Mouse (Mus musculus) left cerebral cortex, adult 11 months (tissue): ENCODE measurements around the gene Cbx7.

ENCODE experiments used
- DNase-seq: peaks from one replicate; pipeline ENCODE4 v3.0.0; 2022; ENCODE audit warnings: low spot score

The Cbx7 gene

DNA sequence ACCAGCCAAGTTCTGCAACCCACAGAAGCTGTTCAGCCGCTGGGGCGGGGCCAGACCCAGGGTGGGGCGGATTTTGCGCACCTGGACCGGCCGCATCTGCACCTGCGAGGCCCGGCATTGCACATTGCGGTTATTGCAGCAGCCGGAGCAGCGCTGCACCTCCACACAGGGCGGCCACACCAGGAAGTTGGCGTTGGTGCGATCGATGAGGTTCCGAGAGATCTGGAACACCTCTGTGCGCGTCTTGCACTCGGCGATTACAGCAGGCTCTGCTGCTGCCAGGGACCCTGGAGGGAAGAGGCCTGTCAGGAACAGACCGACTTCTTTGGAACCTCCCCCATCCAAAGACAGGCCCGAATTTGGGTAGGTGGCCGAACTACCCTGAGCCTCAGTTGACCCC is 30.7 kb upstream of the Cbx7 start:
- DNase-seq: no peak

- no peak for DNase-seq
Measured at GRCm38 (mm10) chr15:80000694-80001093, 29.8 kb upstream of the Cbx7 start.

DNA sequence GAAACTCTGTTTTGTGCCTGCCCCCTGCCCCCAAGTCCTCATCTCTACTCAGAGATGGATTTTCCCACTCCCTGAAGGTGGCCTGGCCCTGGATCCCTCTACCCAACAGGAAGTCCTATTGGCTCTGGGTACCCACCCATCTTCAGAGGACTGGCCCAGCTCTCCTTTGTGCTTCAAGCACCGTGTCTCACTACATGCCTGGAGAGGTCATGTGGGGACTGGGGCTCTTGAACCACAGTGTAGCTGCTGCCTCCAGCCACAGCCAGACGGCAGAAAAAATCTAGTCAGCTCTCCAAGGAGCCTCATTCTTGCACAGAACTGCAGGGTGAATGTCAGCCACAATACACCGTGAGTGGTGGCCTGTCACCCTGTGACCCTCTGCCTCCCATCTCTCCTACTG is 27.1 kb upstream of the Cbx7 start:
- DNase-seq: no peak

GRCm38 (mm10) chr15:79996781-79997180 is 25.9 kb upstream of the Cbx7 start:
- DNase-seq: no peak

- DNase-seq: no peak
Measured at GRCm38 (mm10) chr15:79995552-79995951, 24.6 kb upstream of the Cbx7 start.

DNA sequence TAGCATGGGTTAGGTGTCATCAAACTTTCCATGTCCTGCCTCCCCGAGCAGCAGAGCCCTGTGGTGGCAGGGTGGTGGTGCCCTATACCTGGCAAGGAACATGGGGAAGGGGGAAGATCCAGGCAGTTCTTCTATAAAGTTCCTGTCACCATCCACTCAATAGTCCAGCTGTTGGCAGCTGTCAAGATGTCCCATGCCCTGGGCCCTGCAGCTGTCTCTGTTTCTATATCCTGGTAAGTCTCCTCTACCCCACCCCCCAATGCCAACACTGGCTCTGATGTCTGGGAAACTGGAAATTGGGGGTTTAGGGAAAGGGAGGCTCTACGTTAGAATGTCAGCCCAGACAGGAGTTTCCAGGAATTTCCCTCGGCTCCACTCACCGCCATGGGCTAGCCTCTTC is 23.6 kb upstream of the Cbx7 start:
- DNase-seq: no peak

- DNase-seq: no peak
Measured at GRCm38 (mm10) chr15:79986182-79986581, 15.3 kb upstream of the Cbx7 start.

DNA sequence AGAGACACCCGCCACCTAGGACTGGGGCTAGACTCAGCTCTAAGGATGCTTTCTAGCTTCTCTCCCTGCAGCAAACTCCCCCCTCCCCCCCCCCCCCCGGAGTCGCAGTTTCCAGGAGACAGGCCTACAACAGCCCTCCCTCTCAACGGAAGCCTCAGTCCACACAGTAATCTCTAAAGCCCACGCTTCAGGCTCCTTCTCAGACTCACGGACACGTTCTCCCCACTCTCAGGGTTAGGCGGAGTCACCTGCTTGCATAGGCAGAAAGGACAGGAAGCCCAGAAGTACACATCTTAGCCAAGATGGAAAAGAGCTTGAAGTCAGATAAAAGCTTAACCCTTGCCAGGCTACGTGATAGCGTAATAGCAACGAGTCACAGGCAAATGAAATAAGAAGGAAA is 14.6 kb upstream of the Cbx7 start:
- DNase-seq: no peak

GRCm38 (mm10) chr15:79984152-79984551 is 13.2 kb upstream of the Cbx7 start:
- DNase-seq: no peak

GRCm38 (mm10) chr15:79980716-79981115 is 9.8 kb upstream of the Cbx7 start:
- DNase-seq: no peak

DNA sequence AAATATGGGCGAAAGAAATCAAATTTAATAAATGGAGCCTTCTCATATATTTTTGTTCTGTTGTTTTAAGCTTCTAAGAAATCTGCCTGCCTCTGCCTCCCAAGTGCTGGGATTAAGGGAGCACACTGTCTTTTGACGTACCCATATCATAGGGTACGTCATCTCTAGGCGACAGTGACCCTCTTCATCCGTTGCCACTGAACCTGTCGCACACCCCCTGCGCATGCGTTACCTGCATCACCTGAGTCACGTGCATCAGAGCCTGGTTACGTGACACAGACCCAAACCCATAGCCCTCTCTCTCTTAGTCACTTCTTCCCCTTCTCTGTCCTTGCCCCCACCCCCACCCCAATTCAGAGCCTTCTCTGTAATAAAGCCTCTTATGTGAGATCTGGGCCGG is 1.3 kb upstream of the Cbx7 start:
- no peak for DNase-seq

- DNase-seq: no peak
Measured at GRCm38 (mm10) chr15:79970491-79970890, 428 bp downstream of the Cbx7 start.

DNA sequence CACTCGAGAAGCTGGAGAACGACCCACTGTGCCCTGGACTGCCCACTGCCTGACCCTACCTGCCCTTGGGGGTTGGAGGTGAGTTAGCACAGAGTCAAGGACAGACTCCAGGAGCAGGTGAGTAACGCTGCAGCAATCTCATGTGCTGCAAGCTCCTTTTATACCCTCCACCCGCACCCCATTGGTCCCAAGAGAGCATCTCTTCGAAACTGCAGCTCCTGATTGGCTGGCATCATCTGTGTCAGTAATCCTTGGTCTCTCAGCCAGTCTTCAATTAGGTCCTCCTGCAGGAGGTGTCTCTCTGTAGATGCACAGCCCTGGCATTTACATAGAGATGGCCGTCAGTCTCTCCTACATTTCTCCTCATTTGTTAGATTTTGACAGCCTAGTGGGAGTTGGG is 3.6 kb downstream of the Cbx7 start:
- DNase-seq: no peak

DNA sequence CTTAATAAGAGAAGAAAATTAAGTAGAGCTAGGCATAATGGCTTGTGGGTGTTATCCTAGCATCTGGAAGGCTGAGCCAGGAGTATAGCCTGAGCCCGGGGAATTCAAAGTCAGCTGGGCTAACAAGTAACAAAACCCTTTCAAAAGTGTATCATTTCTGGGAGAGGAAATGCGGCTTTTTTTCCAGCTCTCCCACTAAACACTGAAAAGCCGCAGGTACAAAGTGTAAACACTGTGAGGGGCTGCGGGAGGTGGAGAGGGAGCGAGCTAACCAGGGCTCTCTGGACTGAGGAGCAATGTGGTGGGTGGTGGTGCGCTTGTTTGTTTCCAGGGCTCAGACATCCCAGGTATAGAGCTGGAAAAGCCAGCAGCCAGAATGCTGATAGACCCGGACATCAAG is 6.5 kb downstream of the Cbx7 start:
- DNase-seq: no peak

- DNase-seq: no peak
Measured at GRCm38 (mm10) chr15:79962661-79963060, 8.3 kb downstream of the Cbx7 start.

DNA sequence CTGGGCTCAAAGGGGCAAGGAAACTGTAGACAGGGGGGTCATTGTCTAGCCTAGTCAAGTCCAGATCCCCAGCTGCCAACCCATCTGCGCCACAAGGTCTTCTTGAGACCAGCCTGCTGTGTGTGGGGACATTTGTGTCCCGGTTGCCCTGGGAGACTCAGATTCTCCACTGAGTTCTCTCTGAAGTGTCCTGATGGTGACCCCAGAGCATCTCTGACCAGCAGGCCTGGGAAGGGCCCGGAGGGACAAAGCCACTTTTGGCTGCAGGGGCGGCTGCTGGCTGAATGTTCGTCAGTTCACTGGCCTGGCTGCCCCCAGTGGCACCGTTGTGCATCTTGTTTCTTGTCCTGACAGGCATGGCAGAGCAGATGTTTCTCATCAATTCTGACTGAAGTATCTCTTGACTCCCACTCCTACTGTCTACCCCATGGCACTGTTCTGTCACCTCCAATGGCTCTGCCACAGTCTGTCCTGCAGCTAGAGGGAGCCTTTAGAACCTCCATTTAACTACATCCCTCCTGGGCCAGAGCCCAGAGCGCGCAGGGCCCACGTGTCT is 9.5 kb downstream of the Cbx7 start:
- no peak for DNase-seq

- DNase-seq: no peak
Measured at GRCm38 (mm10) chr15:79958418-79958817, 12.5 kb downstream of the Cbx7 start.

- DNase-seq: no peak
Measured at GRCm38 (mm10) chr15:79956559-79956958, 14.4 kb downstream of the Cbx7 start.

DNA sequence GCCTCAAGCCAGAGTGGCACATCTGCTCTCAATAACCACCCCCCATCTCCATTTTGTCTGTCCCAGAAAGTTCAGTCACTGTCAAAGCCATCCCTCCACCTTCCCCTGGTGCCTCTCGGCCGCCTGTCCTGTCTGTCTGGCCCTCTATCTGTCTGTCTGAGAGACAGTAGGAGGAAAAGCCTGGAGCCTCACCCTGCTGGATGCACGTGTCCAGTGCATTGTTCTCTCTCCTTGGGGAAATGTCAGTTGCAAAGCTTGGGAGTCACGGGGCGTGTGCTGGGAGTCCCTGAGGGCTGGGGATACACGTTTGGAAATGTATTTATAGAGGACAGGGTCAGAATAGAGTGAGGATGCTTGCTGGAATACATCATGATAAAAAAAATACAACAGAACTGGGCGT is 17.4 kb downstream of the Cbx7 start:
- no peak for DNase-seq

DNA sequence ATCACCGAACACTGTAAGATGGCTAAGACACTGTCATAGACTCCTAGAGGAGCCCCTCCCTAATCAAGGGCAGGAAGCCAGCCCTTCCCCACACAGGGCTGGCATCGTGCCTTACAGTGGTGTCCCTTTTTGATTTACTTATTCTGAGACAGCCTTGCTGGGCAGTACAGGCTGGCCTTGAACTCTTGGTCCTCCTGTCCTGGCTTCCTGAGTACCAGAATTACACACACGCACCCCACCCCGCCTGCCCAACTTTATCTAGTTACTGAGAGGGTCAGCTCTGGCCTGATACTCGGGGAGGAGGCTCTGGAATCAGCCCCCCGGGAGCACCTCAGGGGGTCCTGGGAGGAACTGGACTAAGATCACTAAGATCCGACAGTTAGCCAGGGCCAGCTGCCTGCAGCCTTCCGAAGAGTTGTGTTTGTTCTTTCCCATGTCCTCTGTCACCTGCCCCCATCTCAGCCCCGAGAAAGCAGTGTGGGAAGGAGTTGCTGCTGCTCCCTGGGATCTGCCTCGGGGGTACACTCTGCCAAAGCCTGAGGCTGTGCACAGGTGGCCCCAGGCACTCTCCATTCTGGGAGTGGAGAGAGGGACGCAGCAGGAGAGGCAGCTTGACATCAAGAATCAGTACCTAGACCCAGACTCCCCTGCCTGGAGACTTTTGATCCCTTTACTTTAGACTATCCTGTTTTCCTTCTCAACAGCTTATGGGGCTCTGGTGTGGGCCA is 18.3 kb downstream of the Cbx7 start:
- no peak for DNase-seq

GRCm38 (mm10) chr15:79951730-79952503 is 19.0 kb downstream of the Cbx7 start:
- DNase-seq: no peak

GRCm38 (mm10) chr15:79951226-79951625 is 19.7 kb downstream of the Cbx7 start:
- no peak for DNase-seq

DNA sequence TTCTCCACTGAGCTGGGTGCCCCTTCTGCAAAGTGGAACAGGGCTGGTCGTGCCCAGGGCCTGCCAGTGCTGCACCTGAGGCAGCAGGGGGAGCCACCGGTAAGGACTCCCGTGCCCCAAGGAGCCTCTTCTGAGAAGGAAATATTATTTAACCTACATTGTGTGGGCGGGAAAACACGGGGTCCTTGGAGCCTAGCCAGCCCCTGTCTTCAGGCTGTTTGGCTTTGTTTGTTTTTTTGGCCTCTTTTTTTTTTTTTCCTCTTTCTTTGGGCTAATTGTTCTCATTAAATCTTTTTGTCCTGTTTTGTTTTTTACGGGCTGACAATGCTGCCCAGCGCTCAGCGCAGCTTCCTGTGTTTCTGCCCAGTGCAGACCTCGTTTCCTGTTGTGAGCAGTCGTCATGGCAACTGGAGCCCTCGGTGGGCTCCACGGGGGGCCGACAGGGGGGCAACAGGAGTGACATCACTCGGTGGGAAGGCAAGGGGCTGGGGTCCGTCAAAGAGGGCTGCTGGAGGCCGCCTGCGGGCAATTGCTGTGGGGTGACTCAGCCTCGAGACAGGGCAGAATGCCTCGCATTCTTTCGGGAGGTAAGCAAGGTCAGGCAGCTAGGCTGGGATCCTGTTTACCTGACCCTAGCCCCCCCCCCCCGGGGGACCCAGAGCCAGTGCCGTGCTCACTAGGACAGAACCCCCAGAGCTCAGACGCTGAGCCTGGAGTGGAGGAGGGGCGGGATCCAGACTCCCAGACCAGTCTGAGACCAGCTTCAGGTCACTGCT is 20.5 kb downstream of the Cbx7 start:
- DNase-seq: no peak
